Comparison of ENCODE assay signal across 8 mouse cellular contexts in the genomic region with DNA sequence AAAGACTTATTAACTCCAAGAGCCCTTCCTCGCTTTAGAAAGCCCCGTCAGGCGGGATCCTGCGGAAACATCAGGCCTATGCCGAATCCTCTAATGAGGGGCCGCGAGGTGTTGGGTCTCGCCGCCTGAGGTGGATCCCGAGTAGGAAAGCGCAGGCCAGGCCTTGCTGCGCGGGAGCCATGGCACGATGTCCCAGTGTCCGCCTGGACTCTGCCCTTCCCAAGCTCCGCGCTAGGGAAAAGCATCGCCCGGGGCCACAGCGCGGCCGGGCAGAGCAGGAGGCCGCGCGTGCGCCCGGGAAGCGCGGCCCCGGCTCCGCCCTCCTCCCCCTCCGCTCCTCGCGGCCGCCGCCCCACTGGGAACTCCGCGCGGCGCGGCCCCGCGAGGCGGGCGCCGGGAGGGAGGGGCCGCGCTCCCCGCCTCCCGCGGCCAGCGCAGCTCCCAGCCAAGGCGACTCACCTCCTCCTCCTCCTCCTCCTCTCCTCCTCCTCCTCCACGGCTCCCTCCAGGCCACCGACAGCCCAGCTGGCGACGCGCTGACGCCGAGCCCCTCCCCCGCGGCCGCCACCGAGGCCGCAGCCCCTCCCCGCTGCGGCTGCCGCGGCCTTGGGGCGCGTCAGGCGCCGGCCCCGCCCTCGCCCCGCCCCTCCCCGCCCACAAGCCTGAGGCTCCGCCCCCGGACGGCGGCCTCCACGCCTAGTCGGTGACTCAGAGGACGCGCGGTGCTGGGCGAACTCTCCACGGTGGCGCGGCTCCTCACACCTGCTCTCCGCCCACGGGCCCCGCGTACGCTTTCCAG. TPM values are rescaled to one million over a fixed set of nuclear protein-coding genes. Genes with fewer than 3 reads are reported as not detected.
DNase-seq lines count a peak whose midpoint lies in the region; ATAC-seq lines count a peak whose summit lies in the region.

No protein-coding gene starts in this region.

- peaks cover 4% of the 10 kb centered on the region; the same call in 1 of the 2 replicates for H3K4me1 ChIP-seq in hindbrain, embryonic 14.5 days (replicated peaks; ENCODE audit: control insufficient read depth, insufficient read depth, low read length)

- no peaks in the 10 kb centered on the region for H3K9me3 ChIP-seq in hindbrain, embryonic 14.5 days (ENCODE audit: control insufficient read depth, low read length)

- peak overlapping the region; percentile 70 for H3K4me2 ChIP-seq in hindbrain, embryonic 14.5 days (replicated peaks)

- DNase-seq in T-cell, adult 2 months (ENCODE audit: low spot score) = peak; percentile 89
- peak; percentile 91 to 95 for DNase-seq in cerebellum, postnatal 25 days
- DNase-seq in frontal cortex, postnatal 25 days (ENCODE audit: low spot score in 2 of 2) = peak; percentile 68 to 81
- peak; percentile 89 for DNase-seq in hindbrain, embryonic 14.5 days (ENCODE audit: low spot score)
- DNase-seq in layer of hippocampus, postnatal 25 days (ENCODE audit: extremely low spot score in 1 of 2, low spot score in 1 of 2) = peak; percentile 82 to 84
- peak; percentile 94 for DNase-seq in lung, postnatal 25 days (ENCODE audit: low spot score)
- peak; percentile 78 for DNase-seq in retina, adult 2 months (ENCODE audit: low read depth, low spot score)
- DNase-seq in thymus, postnatal 25 days = peak; percentile 88

- peak overlapping the region; percentile 76 for H3K9ac ChIP-seq in hindbrain, embryonic 14.5 days

- H3K36me3 ChIP-seq in hindbrain, embryonic 14.5 days (replicated peaks; ENCODE audit: control insufficient read depth, insufficient read depth) = no peaks in the 10 kb centered on the region

- ATAC-seq in hindbrain, embryonic 14.5 days (ENCODE audit: low FRiP score) = peak; percentile 97

- WGBS in hindbrain, embryonic 14.5 days = under 1% methylated on average over 63 of the region's 95 CpGs

- H3K27me3 ChIP-seq in hindbrain, embryonic 14.5 days (ENCODE audit: control insufficient read depth, insufficient read depth, low read length) = no peaks in the 10 kb centered on the region

- H3K27ac ChIP-seq in hindbrain, embryonic 14.5 days = peak overlapping the region; percentile 89

- peak overlapping the region; percentile 66 for H3K4me3 ChIP-seq in hindbrain, embryonic 14.5 days (replicated peaks; ENCODE audit: low read length)

RNA-seq across cellular contexts. Expression of a gene that starts 0.6 kb away (rescaled TPM):
- polyA plus RNA-seq in hindbrain, embryonic 14.5 days (2014; fragmentation: Nextera tagmentation; extraction: Ambion mirVana) = 23.0 and 23.7 TPM in 2 replicates
- 10 to 100 TPM; 57.4 to 61.7 TPM for total RNA-seq in layer of hippocampus, postnatal 25 days (2021)

Comparison
In these comparisons a context has a peak if more than half of its experiments do, and no peak if none do; other contexts are left out.
1. Peak in every context shown above with its lines: DNase-seq, ATAC-seq, H3K4me3 ChIP-seq and H3K27ac ChIP-seq.